Comparison of ENCODE assay signal across 15 mouse cellular contexts in the genomic region with DNA sequence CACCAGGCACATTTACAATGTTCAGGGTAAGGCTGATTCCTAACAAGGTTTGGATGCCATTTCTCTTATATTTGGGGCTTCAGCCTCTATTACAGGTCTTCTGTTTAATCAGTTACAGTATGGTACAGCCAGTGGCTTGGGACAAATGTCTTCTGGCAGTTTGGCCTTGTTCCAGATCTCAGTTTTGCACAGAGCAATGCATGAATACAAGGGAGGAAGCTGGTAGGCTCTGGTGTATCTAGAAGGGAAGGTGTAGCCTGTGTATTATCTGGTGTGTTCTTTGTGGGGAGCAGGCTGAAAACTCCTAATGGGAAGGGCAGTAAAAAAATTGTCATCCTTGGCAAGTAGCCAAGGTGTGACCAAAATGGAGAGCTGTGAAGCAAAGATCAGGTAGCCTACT.
A peak's percentile ranks its signal among the peaks of the same experiment; 100 is the strongest.
DNase-seq lines count a peak whose midpoint lies in the region; ATAC-seq and TF ChIP-seq lines count a peak whose summit lies in the region.
"Had no signal": no experiment of that assay in that cellular context is flagged by ENCODE, and none has a peak within 500 bp of the region (broad histone marks: within the 10 kb centered on the region; RNA-seq: fewer than 3 reads in every experiment).

No protein-coding gene starts in this region.

- H3K27ac ChIP-seq in forebrain, embryonic 14.5 days (ENCODE audit: low read depth, low read length) = no peak overlapping the region
- no peak overlapping the region for H3K27ac ChIP-seq in forebrain, embryonic 16.5 days (ENCODE audit: low read length)
- H3K27ac ChIP-seq in hindbrain, embryonic 16.5 days (ENCODE audit: low read depth, low read length) = 0 out of 2 replicates have a peak overlapping the region, but pooled peaks have one; percentile 23
- no peak overlapping the region for H3K27ac ChIP-seq in hindbrain, embryonic 11.5 days (ENCODE audit: low read depth, low read length)
- H3K27ac ChIP-seq in MEL (ENCODE audit: control insufficient read depth, low read depth, low read length) = no peak overlapping the region
- H3K27ac ChIP-seq: kidney, postnatal 0 days; liver, embryonic 13.5 days had no signal

- H3K4me2 ChIP-seq in forebrain, embryonic 14.5 days (ENCODE audit: low read length) = no peak overlapping the region
- H3K4me2 ChIP-seq in forebrain, embryonic 16.5 days (ENCODE audit: low read length) = no peak overlapping the region
- no peak overlapping the region for H3K4me2 ChIP-seq in hindbrain, embryonic 16.5 days (ENCODE audit: low read length)
- H3K4me2 ChIP-seq in hindbrain, embryonic 11.5 days (replicated peaks; ENCODE audit: low read depth, low read length) = no peak overlapping the region
- H3K4me2 ChIP-seq: liver, embryonic 13.5 days had no signal

- no peak overlapping the region for H3K4me3 ChIP-seq in forebrain, embryonic 14.5 days (ENCODE audit: low read depth, low read length)
- no peak overlapping the region for H3K4me3 ChIP-seq in forebrain, embryonic 16.5 days (replicated peaks; ENCODE audit: low read length)
- H3K4me3 ChIP-seq in hindbrain, embryonic 16.5 days (ENCODE audit: low read length) = no peak overlapping the region
- no peak overlapping the region for H3K4me3 ChIP-seq in hindbrain, embryonic 11.5 days (ENCODE audit: low read depth, low read length)
- no peak overlapping the region for H3K4me3 ChIP-seq in MEL (ENCODE audit: control insufficient read depth in 1 of 2, insufficient read depth in 1 of 2, low read depth in 2 of 2, low read length in 2 of 2)
- H3K4me3 ChIP-seq: liver, embryonic 13.5 days had no signal

- no peaks in the 10 kb centered on the region for H3K27me3 ChIP-seq in forebrain, embryonic 14.5 days (replicated peaks; ENCODE audit: control insufficient read depth, insufficient read depth, low read length)
- no peaks in the 10 kb centered on the region for H3K27me3 ChIP-seq in forebrain, embryonic 16.5 days (replicated peaks; ENCODE audit: control insufficient read depth, insufficient read depth, low read length)
- H3K27me3 ChIP-seq in hindbrain, embryonic 16.5 days (replicated peaks; ENCODE audit: control insufficient read depth, insufficient read depth, low read length) = no peaks in the 10 kb centered on the region
- H3K27me3 ChIP-seq in hindbrain, embryonic 11.5 days (ENCODE audit: control insufficient read depth, insufficient read depth, low read length) = no peaks in the 10 kb centered on the region
- no peaks in the 10 kb centered on the region for H3K27me3 ChIP-seq in MEL (ENCODE audit: control insufficient read depth in 1 of 2, insufficient read depth in 2 of 2, low read length in 2 of 2)
- H3K27me3 ChIP-seq: liver, embryonic 13.5 days had no signal

- no peak for ATAC-seq in forebrain, embryonic 14.5 days
- no peak for ATAC-seq in forebrain, embryonic 16.5 days
- peak; percentile 67; the same call in 1 of the 2 replicates for ATAC-seq in hindbrain, embryonic 16.5 days
- ATAC-seq in hindbrain, embryonic 11.5 days (ENCODE audit: low FRiP score) = no peak
- ATAC-seq: inflammation-experienced regulatory T-cells, adult 6 months had no signal

- H3K9ac ChIP-seq in forebrain, embryonic 14.5 days (ENCODE audit: low read length) = no peak overlapping the region
- H3K9ac ChIP-seq in forebrain, embryonic 16.5 days (replicated peaks; ENCODE audit: low read depth, low read length) = no peak overlapping the region
- no peak overlapping the region for H3K9ac ChIP-seq in hindbrain, embryonic 16.5 days (ENCODE audit: low read depth, low read length)
- no peak overlapping the region for H3K9ac ChIP-seq in hindbrain, embryonic 11.5 days (ENCODE audit: low read depth, low read length)
- no peak overlapping the region for H3K9ac ChIP-seq in MEL (ENCODE audit: control insufficient read depth, low read depth, low read length, poor library complexity, severe bottlenecking)
- H3K9ac ChIP-seq: liver, embryonic 13.5 days had no signal

- no peaks in the 10 kb centered on the region for H3K36me3 ChIP-seq in forebrain, embryonic 14.5 days (ENCODE audit: control insufficient read depth, insufficient read depth, low read length)
- H3K36me3 ChIP-seq in forebrain, embryonic 16.5 days (ENCODE audit: control insufficient read depth, insufficient read depth) = no peaks in the 10 kb centered on the region
- no peaks in the 10 kb centered on the region for H3K36me3 ChIP-seq in hindbrain, embryonic 16.5 days (ENCODE audit: control insufficient read depth, insufficient read depth, low read length)
- no peaks in the 10 kb centered on the region for H3K36me3 ChIP-seq in hindbrain, embryonic 11.5 days (ENCODE audit: control insufficient read depth, insufficient read depth, low read length)
- H3K36me3 ChIP-seq in MEL (ENCODE audit: control insufficient read depth in 1 of 2, insufficient read depth in 2 of 2, low read length in 2 of 2) = no peaks in the 10 kb centered on the region
- H3K36me3 ChIP-seq: liver, embryonic 13.5 days had no signal

- H3K79me2 ChIP-seq in MEL (ENCODE audit: control insufficient read depth, insufficient read depth, low read length, poor library complexity) = no peaks in the 10 kb centered on the region

- H3K4me1 ChIP-seq in forebrain, embryonic 14.5 days (ENCODE audit: control insufficient read depth, insufficient read depth, low read length) = no peaks in the 10 kb centered on the region
- no peaks in the 10 kb centered on the region for H3K4me1 ChIP-seq in forebrain, embryonic 16.5 days (replicated peaks; ENCODE audit: control insufficient read depth, insufficient read depth, low read length)
- H3K4me1 ChIP-seq in hindbrain, embryonic 16.5 days (ENCODE audit: control insufficient read depth, insufficient read depth, low read depth, low read length) = peaks cover 4% of the 10 kb centered on the region; the same call in 1 of the 2 replicates
- H3K4me1 ChIP-seq in hindbrain, embryonic 11.5 days (replicated peaks; ENCODE audit: control insufficient read depth, insufficient read depth, low read length) = no peaks in the 10 kb centered on the region
- H3K4me1 ChIP-seq in MEL (ENCODE audit: control insufficient read depth in 1 of 2, insufficient read depth in 2 of 2, low read length in 2 of 2) = no peaks in the 10 kb centered on the region
- H3K4me1 ChIP-seq: liver, embryonic 13.5 days had no signal

- TF ChIP-seq RAD21 in MEL (IDR thresholded peaks at IDR 0.05; ENCODE audit: low read depth, low read length) = no peak

- TF ChIP-seq EP300 in MEL (IDR thresholded peaks at IDR 0.05; ENCODE audit: low read depth in 1 of 2, low read length in 2 of 2) = no peak

- TF ChIP-seq POLR2A in MEL (IDR thresholded peaks at IDR 0.05; ENCODE audit: control insufficient read depth in 1 of 2, insufficient read depth in 1 of 2, low read depth in 1 of 2, low read length in 2 of 2, poor library complexity in 1 of 2) = no peak

- no peaks in the 10 kb centered on the region for H3K9me3 ChIP-seq in forebrain, embryonic 14.5 days (replicated peaks; ENCODE audit: control insufficient read depth, low read length)
- H3K9me3 ChIP-seq in forebrain, embryonic 16.5 days (ENCODE audit: control insufficient read depth, low read length) = no peaks in the 10 kb centered on the region
- H3K9me3 ChIP-seq in hindbrain, embryonic 16.5 days (ENCODE audit: control insufficient read depth, low read length) = no peaks in the 10 kb centered on the region
- no peaks in the 10 kb centered on the region for H3K9me3 ChIP-seq in hindbrain, embryonic 11.5 days (ENCODE audit: control insufficient read depth, low read length)
- H3K9me3 ChIP-seq in MEL (replicated peaks; ENCODE audit: insufficient read depth, low read length) = no peaks in the 10 kb centered on the region
- H3K9me3 ChIP-seq: liver, embryonic 13.5 days had no signal

- TF ChIP-seq CTCF in MEL (IDR thresholded peaks at IDR 0.05 in 2 of 3, conservative IDR thresholded peaks at IDR 0.05 in 1 of 3; ENCODE audit: control insufficient read depth in 1 of 3, insufficient read depth in 1 of 3, low read depth in 2 of 3, low read length in 3 of 3, poor library complexity in 1 of 3, severe bottlenecking in 1 of 3) = no peak

- peak; percentile 14 for DNase-seq in forebrain, embryonic 14.5 days (ENCODE audit: low spot score)
- DNase-seq in hindbrain, embryonic 11.5 days (ENCODE audit: low spot score) = no peak
- DNase-seq in MEL (ENCODE audit: low read depth, low spot score) = peak; percentile 2
- DNase-seq in cerebellum, adult 8-10 months = peak; percentile 58
- no peak for DNase-seq in spleen, postnatal 4 days (ENCODE audit: low spot score in 2 of 2)
- no peak for DNase-seq in embryo, embryonic 11 days
- DNase-seq: gastrocnemius, postnatal 25 days; layer of hippocampus, adult 9-11 months; liver, embryonic 13.5 days; lung, postnatal 36 days; right cerebral cortex, adult 18-20 months had no signal

TF ChIP-seq in MEL, 35 proteins besides CTCF, POLR2A, EP300 and RAD21:
- TF ChIP-seq SIN3A (IDR thresholded peaks at IDR 0.05; ENCODE audit: low read length) (no peak), MAX (IDR thresholded peaks at IDR 0.05; ENCODE audit: low read length) (no peak), MYB (IDR thresholded peaks at IDR 0.05; ENCODE audit: low read depth, low read length) (no peak), CHD1 (IDR thresholded peaks at IDR 0.05; ENCODE audit: low read depth, low read length) (no peak), ZNF384 (IDR thresholded peaks at IDR 0.05; ENCODE audit: low read depth, low read length) (no peak), TAL1 (IDR thresholded peaks at IDR 0.05; ENCODE audit: low read length) (no peak), GABPA (IDR thresholded peaks at IDR 0.05; ENCODE audit: low read depth, low read length) (no peak), RCOR1 (IDR thresholded peaks at IDR 0.05; ENCODE audit: low read depth, low read length) (no peak), NRF1 (IDR thresholded peaks at IDR 0.05; ENCODE audit: insufficient read depth, low read depth, low read length, poor library complexity, severe bottlenecking) (no peak), POLR2AphosphoS2 (IDR thresholded peaks at IDR 0.05; ENCODE audit: low read length) (no peak)

Comparison
In these comparisons a context has a peak if more than half of its experiments do, and no peak if none do; other contexts are left out.
1. DNase-seq: peak in forebrain, embryonic 14.5 days (single experiment), MEL (single experiment) and cerebellum, adult 8-10 months (single experiment); none in hindbrain, embryonic 11.5 days (single experiment), spleen, postnatal 4 days (0 of 2) and embryo, embryonic 11 days (single experiment).